Mouse (Mus musculus): Measurements from ENCODE around the gene Klc1. TPM values are rescaled to one million over a fixed set of nuclear protein-coding genes. Genes with fewer than 3 reads are reported as not detected.

Gene Klc1
- polyA plus RNA-seq, 1 experiment from 2014 or later, result 95.2 TPM

Other genes with a start within 250 kb of the Klc1 start
- 389 and 441 TPM in 2 replicates for gene Eif5, start 220.8 kb upstream of the Klc1 start, polyA plus RNA-seq (2015; fragmentation: Nextera tagmentation; extraction: Ambion mirVana)
- gene Mark3, start 184.3 kb upstream of the Klc1 start, polyA plus RNA-seq (2015; fragmentation: Nextera tagmentation; extraction: Ambion mirVana), result 25.7 and 28.0 TPM in 2 replicates
- 279 and 320 TPM in 2 replicates for gene Ckb, start 86.5 kb upstream of the Klc1 start, polyA plus RNA-seq (2015; fragmentation: Nextera tagmentation; extraction: Ambion mirVana)
- gene Trmt61a, start 80.7 kb upstream of the Klc1 start, polyA plus RNA-seq (2015; fragmentation: Nextera tagmentation; extraction: Ambion mirVana), result 7.8 and 8.3 TPM in 2 replicates
- 35.4 and 41.6 TPM in 2 replicates for gene Bag5, start 45.6 kb upstream of the Klc1 start, polyA plus RNA-seq (2015; fragmentation: Nextera tagmentation; extraction: Ambion mirVana)
- gene Apopt1, start 45.6 kb upstream of the Klc1 start, polyA plus RNA-seq (2015; fragmentation: Nextera tagmentation; extraction: Ambion mirVana), result 41.0 and 45.5 TPM in 2 replicates
- gene Xrcc3, start 55.0 kb downstream of the Klc1 start, polyA plus RNA-seq (2015; fragmentation: Nextera tagmentation; extraction: Ambion mirVana), result 6.0 and 7.0 TPM in 2 replicates
- gene Zfyve21, start 55.3 kb downstream of the Klc1 start, polyA plus RNA-seq (2015; fragmentation: Nextera tagmentation; extraction: Ambion mirVana), result 74.6 and 85.2 TPM in 2 replicates
- 12.4 and 12.5 TPM in 2 replicates for gene Ppp1r13b, start 149.3 kb downstream of the Klc1 start, polyA plus RNA-seq (2015; fragmentation: Nextera tagmentation; extraction: Ambion mirVana)
- gene Atp5mpl, start 208.1 kb downstream of the Klc1 start, polyA plus RNA-seq (2015; fragmentation: Nextera tagmentation; extraction: Ambion mirVana), result 1,511 and 1,650 TPM in 2 replicates
- 0.07 and 0.19 TPM in 2 replicates for gene Tdrd9, start 212.7 kb downstream of the Klc1 start, polyA plus RNA-seq (2015; fragmentation: Nextera tagmentation; extraction: Ambion mirVana)
- gene Rd3l, start 222.5 kb downstream of the Klc1 start, polyA plus RNA-seq (2015; fragmentation: Nextera tagmentation; extraction: Ambion mirVana), result 0.59 and 0.95 TPM in 2 replicates

All from heart, embryonic 13.5 days (tissue).